1 mouse cellular context compared by ENCODE assay signal in the genomic region with DNA sequence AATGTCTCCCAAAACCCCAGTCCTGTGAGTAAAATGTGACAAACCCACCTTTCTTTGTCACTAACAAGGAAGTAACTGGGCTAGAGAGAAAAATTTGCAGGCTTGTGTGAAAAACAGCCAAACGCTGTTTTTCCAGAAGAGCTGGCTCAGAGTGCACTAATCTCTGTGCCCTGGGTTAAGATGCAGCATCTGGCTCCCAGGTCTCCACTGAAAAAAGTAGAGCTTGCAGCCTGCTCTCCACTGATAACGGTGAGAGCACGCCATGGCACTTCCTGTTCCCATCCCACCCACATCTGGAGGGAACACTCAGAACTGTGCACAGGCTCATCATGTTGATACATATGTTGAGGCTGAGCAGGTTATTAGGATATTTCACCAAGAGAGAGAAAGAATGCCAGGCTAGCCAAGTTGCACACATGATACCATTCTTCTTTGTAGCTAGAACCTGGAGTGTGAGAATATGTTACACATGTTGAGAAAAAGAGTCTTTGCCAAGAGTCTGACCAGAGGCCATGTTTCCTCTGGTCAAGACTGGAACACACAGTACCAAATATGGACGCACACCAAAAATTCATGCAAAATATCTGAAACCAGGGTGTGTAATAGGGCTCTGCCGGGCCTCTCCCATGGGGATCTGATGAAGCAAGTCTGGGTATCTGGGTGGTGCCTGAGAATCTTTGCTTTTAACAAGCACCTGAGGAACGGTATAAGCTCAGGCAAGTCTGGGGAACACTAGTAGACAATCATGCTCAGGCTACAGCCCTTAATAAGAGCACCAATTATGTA.
A peak's percentile ranks its signal among the peaks of the same experiment; 100 is the strongest.
TF ChIP-seq lines count a peak whose summit lies in the region.

No protein-coding gene starts in this region.

TF ChIP-seq in MEL, 35 proteins besides CTCF, POLR2A, EP300 and RAD21 (continued from another document):
- TF ChIP-seq POLR2AphosphoS5 (IDR thresholded peaks at IDR 0.05; ENCODE audit: borderline replicate concordance, low read depth, low read length) (no peak), CHD2 (IDR thresholded peaks at IDR 0.05; ENCODE audit: low read length) (no peak), NELFE (IDR thresholded peaks at IDR 0.05; ENCODE audit: low read depth, low read length) (no peak), E2F4 (IDR thresholded peaks at IDR 0.05; ENCODE audit: borderline replicate concordance, low read depth, low read length) (no peak), ZC3H11A (IDR thresholded peaks at IDR 0.05; ENCODE audit: low read depth, low read length) (no peak), UBTF (IDR thresholded peaks at IDR 0.05; ENCODE audit: borderline replicate concordance, insufficient read depth, low read depth, low read length) (no peak), GABPA (IDR thresholded peaks at IDR 0.05; ENCODE audit: low read depth, low read length) (no peak), SIN3A (IDR thresholded peaks at IDR 0.05; ENCODE audit: low read length) (peak; percentile 88), USF1 (IDR thresholded peaks at IDR 0.05; ENCODE audit: low read depth, low read length) (no peak), ZMIZ1 (IDR thresholded peaks at IDR 0.05; ENCODE audit: low read depth, low read length) (no peak), MAZ (IDR thresholded peaks at IDR 0.05; ENCODE audit: low read depth, low read length) (no peak), HCFC1 (IDR thresholded peaks at IDR 0.05; ENCODE audit: low read depth, low read length) (no peak), POLR2AphosphoS2 (IDR thresholded peaks at IDR 0.05; ENCODE audit: low read length) (no peak), MYB (IDR thresholded peaks at IDR 0.05; ENCODE audit: low read depth, low read length) (no peak; the same call in 1 of the 2 replicates), TCF12 (IDR thresholded peaks at IDR 0.05; ENCODE audit: low read depth, low read length) (peak; percentile 99), ELF1 (IDR thresholded peaks at IDR 0.05; ENCODE audit: low read depth, low read length) (peak; percentile 73)
